Mouse (Mus musculus): Measurements from ENCODE around the gene Pdgfc. TPM values are rescaled to one million over a fixed set of nuclear protein-coding genes. Genes with fewer than 3 reads are reported as not detected.

The Pdgfc gene
- polyA plus RNA-seq (2014; fragmentation: Nextera tagmentation; extraction: Ambion mirVana), result 17.3 and 22.9 TPM in 2 replicates

GRCm38 (mm10) chr3:81036151-81036553 lies at the start of gene Pdgfc:
Gene Pdgfc (plus strand): TSS chr3:81036416.
- no peaks in the 10 kb centered on the region for H3K27me3 ChIP-seq (ENCODE audit: control insufficient read depth, insufficient read depth, low read length)
- no peak for DNase-seq (ENCODE audit: low spot score)
- peak within 1 kb of the TSS; percentile 84 for H3K4me2 ChIP-seq (replicated peaks; ENCODE audit: low read depth, low read length)
- no peak; the same call in 1 of the 2 replicates for ATAC-seq (ENCODE audit: low FRiP score)
- no peaks in the 10 kb centered on the region for H3K36me3 ChIP-seq (ENCODE audit: control insufficient read depth, insufficient read depth, low read length)
- peak within 1 kb of the TSS; percentile 77 for H3K4me3 ChIP-seq (ENCODE audit: low read depth, low read length)
- WGBS, result 2% methylated on average over 10 of the region's 17 CpGs
- peak within 1 kb of the TSS; percentile 80 for H3K9ac ChIP-seq (ENCODE audit: low read depth, low read length)
- H3K9me3 ChIP-seq (ENCODE audit: control insufficient read depth, low read length), result no peaks in the 10 kb centered on the region
- no peaks in the 10 kb centered on the region for H3K4me1 ChIP-seq (replicated peaks; ENCODE audit: control insufficient read depth, insufficient read depth, low read length)
- H3K27ac ChIP-seq (ENCODE audit: low read depth, low read length), result peak within 1 kb of the TSS; percentile 70

GRCm38 (mm10) chr3:81009245-81009644 lies 27.0 kb upstream of the Pdgfc start:
- Histone ChIP-seq H3K4me3 (ENCODE audit: low read depth, low read length) (no peak overlapping the region), H3K27ac (ENCODE audit: low read depth, low read length) (no peak overlapping the region), H3K4me1 (replicated peaks; ENCODE audit: control insufficient read depth, insufficient read depth, low read length) (no peaks in the 10 kb centered on the region), H3K9ac (ENCODE audit: low read depth, low read length) (no peak overlapping the region), H3K27me3 (ENCODE audit: control insufficient read depth, insufficient read depth, low read length) (no peaks in the 10 kb centered on the region), H3K36me3 (ENCODE audit: control insufficient read depth, insufficient read depth, low read length) (no peaks in the 10 kb centered on the region), H3K9me3 (ENCODE audit: control insufficient read depth, low read length) (no peaks in the 10 kb centered on the region), H3K4me2 (replicated peaks; ENCODE audit: low read depth, low read length) (no peak overlapping the region)
- DNase-seq (ENCODE audit: low spot score) (no peak), ATAC-seq (ENCODE audit: low FRiP score) (no peak)
- whole genome bisulfite sequencing, result 83% methylated on average over 3 of the region's 3 CpGs

- Histone ChIP-seq H3K27me3 (ENCODE audit: control insufficient read depth, insufficient read depth, low read length) (no peaks in the 10 kb centered on the region), H3K4me3 (ENCODE audit: low read depth, low read length) (no peak overlapping the region), H3K9ac (ENCODE audit: low read depth, low read length) (no peak overlapping the region), H3K36me3 (ENCODE audit: control insufficient read depth, insufficient read depth, low read length) (no peaks in the 10 kb centered on the region), H3K9me3 (ENCODE audit: control insufficient read depth, low read length) (no peaks in the 10 kb centered on the region), H3K4me1 (replicated peaks; ENCODE audit: control insufficient read depth, insufficient read depth, low read length) (no peaks in the 10 kb centered on the region), H3K27ac (ENCODE audit: low read depth, low read length) (no peak overlapping the region), H3K4me2 (replicated peaks; ENCODE audit: low read depth, low read length) (no peak overlapping the region)
- DNase-seq (ENCODE audit: low spot score) (no peak), ATAC-seq (ENCODE audit: low FRiP score) (no peak)
- WGBS, result 85% methylated on average over 3 of the region's 3 CpGs
Observed at GRCm38 (mm10) chr3:81009899-81010298, 26.3 kb upstream of the Pdgfc start.

GRCm38 (mm10) chr3:81017385-81018051 lies 18.7 kb upstream of the Pdgfc start:
- no peak overlapping the region for H3K9ac ChIP-seq (ENCODE audit: low read depth, low read length)
- H3K36me3 ChIP-seq (ENCODE audit: control insufficient read depth, insufficient read depth, low read length), result no peaks in the 10 kb centered on the region
- H3K4me2 ChIP-seq (replicated peaks; ENCODE audit: low read depth, low read length), result no peak overlapping the region
- H3K9me3 ChIP-seq (ENCODE audit: control insufficient read depth, low read length), result no peaks in the 10 kb centered on the region
- no peak overlapping the region for H3K27ac ChIP-seq (ENCODE audit: low read depth, low read length)
- WGBS, result 85% methylated on average over 5 of the region's 5 CpGs
- DNase-seq (ENCODE audit: low spot score) (no peak), ATAC-seq (ENCODE audit: low FRiP score) (no peak)
- no peaks in the 10 kb centered on the region for H3K4me1 ChIP-seq (replicated peaks; ENCODE audit: control insufficient read depth, insufficient read depth, low read length)
- no peaks in the 10 kb centered on the region for H3K27me3 ChIP-seq (ENCODE audit: control insufficient read depth, insufficient read depth, low read length)
- no peak overlapping the region for H3K4me3 ChIP-seq (ENCODE audit: low read depth, low read length)

- WGBS, result 45% methylated on average over 1 of the region's 1 CpGs
- Histone ChIP-seq H3K36me3 (ENCODE audit: control insufficient read depth, insufficient read depth, low read length) (no peaks in the 10 kb centered on the region), H3K4me3 (ENCODE audit: low read depth, low read length) (no peak overlapping the region), H3K27ac (ENCODE audit: low read depth, low read length) (no peak overlapping the region), H3K9me3 (ENCODE audit: control insufficient read depth, low read length) (no peaks in the 10 kb centered on the region), H3K4me1 (replicated peaks; ENCODE audit: control insufficient read depth, insufficient read depth, low read length) (no peaks in the 10 kb centered on the region), H3K4me2 (replicated peaks; ENCODE audit: low read depth, low read length) (no peak overlapping the region), H3K9ac (ENCODE audit: low read depth, low read length) (no peak overlapping the region), H3K27me3 (ENCODE audit: control insufficient read depth, insufficient read depth, low read length) (no peaks in the 10 kb centered on the region)
- DNase-seq (ENCODE audit: low spot score) (no peak), ATAC-seq (ENCODE audit: low FRiP score) (no peak)
Observed at GRCm38 (mm10) chr3:81020064-81020463, 16.2 kb upstream of the Pdgfc start.

GRCm38 (mm10) chr3:81021783-81022182 lies 14.4 kb upstream of the Pdgfc start:
- Histone ChIP-seq H3K4me1 (replicated peaks; ENCODE audit: control insufficient read depth, insufficient read depth, low read length) (no peaks in the 10 kb centered on the region), H3K9ac (ENCODE audit: low read depth, low read length) (no peak overlapping the region), H3K4me3 (ENCODE audit: low read depth, low read length) (no peak overlapping the region), H3K27ac (ENCODE audit: low read depth, low read length) (no peak overlapping the region), H3K4me2 (replicated peaks; ENCODE audit: low read depth, low read length) (no peak overlapping the region), H3K27me3 (ENCODE audit: control insufficient read depth, insufficient read depth, low read length) (no peaks in the 10 kb centered on the region), H3K9me3 (ENCODE audit: control insufficient read depth, low read length) (no peaks in the 10 kb centered on the region), H3K36me3 (ENCODE audit: control insufficient read depth, insufficient read depth, low read length) (no peaks in the 10 kb centered on the region)
- ATAC-seq (ENCODE audit: low FRiP score) (peak; percentile 58), DNase-seq (ENCODE audit: low spot score) (no peak)
- 84% methylated on average over 6 of the region's 6 CpGs for WGBS

GRCm38 (mm10) chr3:81022266-81022665 lies 13.9 kb upstream of the Pdgfc start:
- Histone ChIP-seq H3K27me3 (ENCODE audit: control insufficient read depth, insufficient read depth, low read length) (no peaks in the 10 kb centered on the region), H3K27ac (ENCODE audit: low read depth, low read length) (no peak overlapping the region), H3K9ac (ENCODE audit: low read depth, low read length) (no peak overlapping the region), H3K4me2 (replicated peaks; ENCODE audit: low read depth, low read length) (no peak overlapping the region), H3K9me3 (ENCODE audit: control insufficient read depth, low read length) (no peaks in the 10 kb centered on the region), H3K4me1 (replicated peaks; ENCODE audit: control insufficient read depth, insufficient read depth, low read length) (no peaks in the 10 kb centered on the region), H3K36me3 (ENCODE audit: control insufficient read depth, insufficient read depth, low read length) (no peaks in the 10 kb centered on the region), H3K4me3 (ENCODE audit: low read depth, low read length) (no peak overlapping the region)
- ATAC-seq (ENCODE audit: low FRiP score) (no peak), DNase-seq (ENCODE audit: low spot score) (no peak)
- 80% methylated on average over 5 of the region's 5 CpGs for WGBS

GRCm38 (mm10) chr3:81022845-81023244 lies 13.4 kb upstream of the Pdgfc start:
- Histone ChIP-seq H3K4me1 (replicated peaks; ENCODE audit: control insufficient read depth, insufficient read depth, low read length) (no peaks in the 10 kb centered on the region), H3K4me2 (replicated peaks; ENCODE audit: low read depth, low read length) (no peak overlapping the region), H3K27me3 (ENCODE audit: control insufficient read depth, insufficient read depth, low read length) (no peaks in the 10 kb centered on the region), H3K27ac (ENCODE audit: low read depth, low read length) (no peak overlapping the region), H3K4me3 (ENCODE audit: low read depth, low read length) (no peak overlapping the region), H3K9me3 (ENCODE audit: control insufficient read depth, low read length) (no peaks in the 10 kb centered on the region), H3K36me3 (ENCODE audit: control insufficient read depth, insufficient read depth, low read length) (no peaks in the 10 kb centered on the region), H3K9ac (ENCODE audit: low read depth, low read length) (no peak overlapping the region)
- no peak for DNase-seq (ENCODE audit: low spot score)
- 71% methylated on average over 1 of the region's 1 CpGs for WGBS
- ATAC-seq (ENCODE audit: low FRiP score), result no peak

- no peak overlapping the region for H3K4me2 ChIP-seq (replicated peaks; ENCODE audit: low read depth, low read length)
- H3K27ac ChIP-seq (ENCODE audit: low read depth, low read length), result no peak overlapping the region
- no peaks in the 10 kb centered on the region for H3K27me3 ChIP-seq (ENCODE audit: control insufficient read depth, insufficient read depth, low read length)
- H3K36me3 ChIP-seq (ENCODE audit: control insufficient read depth, insufficient read depth, low read length), result no peaks in the 10 kb centered on the region
- no peak for DNase-seq (ENCODE audit: low spot score)
- 33% methylated on average over 1 of the region's 1 CpGs for WGBS
- ATAC-seq (ENCODE audit: low FRiP score), result peak; percentile 54; the same call in 1 of the 2 replicates
- no peak overlapping the region for H3K4me3 ChIP-seq (ENCODE audit: low read depth, low read length)
- no peak overlapping the region for H3K9ac ChIP-seq (ENCODE audit: low read depth, low read length)
- no peaks in the 10 kb centered on the region for H3K4me1 ChIP-seq (replicated peaks; ENCODE audit: control insufficient read depth, insufficient read depth, low read length)
- no peaks in the 10 kb centered on the region for H3K9me3 ChIP-seq (ENCODE audit: control insufficient read depth, low read length)
Observed at GRCm38 (mm10) chr3:81023568-81023967, 12.6 kb upstream of the Pdgfc start.
